Mouse (Mus musculus): ENCODE measurements at regions not wholly inside any gene's neighbourhood (a gene's known extent, or its start where the extent isn't known, plus 50 kb on each side); places are given as distances from the start of the nearest gene placed in this dataset.
"Not testable (repeated sequence)": the region's sequence is repeated elsewhere in the genome, so short reads cannot be mapped to it uniquely, and the experiment has no call there.

GRCm38 (mm10) chr5:91752846-91753245, 210.0 kb downstream of the Rchy1 start:
- DNase-seq (ENCODE audit: low read depth), result not testable (repeated sequence)

GRCm38 (mm10) chr5:91751168-91751567, 211.7 kb downstream of the Rchy1 start:
- no peak for DNase-seq (ENCODE audit: low read depth)

- no peak for DNase-seq (ENCODE audit: low read depth)
Measured at GRCm38 (mm10) chr5:91746077-91746476, 216.8 kb downstream of the Rchy1 start.

GRCm38 (mm10) chr5:91744389-91744788, 218.5 kb downstream of the Rchy1 start:
- DNase-seq (ENCODE audit: low read depth), result no peak

- DNase-seq (ENCODE audit: low read depth), result peak; percentile 38
Measured at GRCm38 (mm10) chr5:91740159-91740537, 222.7 kb downstream of the Rchy1 start.

- peak; percentile 46 for DNase-seq (ENCODE audit: low read depth)
Measured at GRCm38 (mm10) chr5:91739433-91740158, 222.2 kb downstream of the Parm1 start.

- DNase-seq (ENCODE audit: low read depth), result no peak
Measured at GRCm38 (mm10) chr5:91732002-91732401, 214.6 kb downstream of the Parm1 start.

- DNase-seq (ENCODE audit: low read depth), result no peak
Measured at GRCm38 (mm10) chr5:91731155-91731554, 213.7 kb downstream of the Parm1 start.

- DNase-seq (ENCODE audit: low read depth), result peak; percentile 92
Measured at GRCm38 (mm10) chr5:91729868-91730267, 212.5 kb downstream of the Parm1 start.

- no peak for DNase-seq (ENCODE audit: low read depth)
Measured at GRCm38 (mm10) chr5:91729415-91729814, 212.0 kb downstream of the Parm1 start.

- DNase-seq (ENCODE audit: low read depth), result no peak
Measured at GRCm38 (mm10) chr5:91727448-91727847, 210.0 kb downstream of the Parm1 start.

GRCm38 (mm10) chr5:91726118-91726500, 208.7 kb downstream of the Parm1 start:
- DNase-seq (ENCODE audit: low read depth), result no peak

- no peak for DNase-seq (ENCODE audit: low read depth)
Measured at GRCm38 (mm10) chr5:91725380-91726117, 208.1 kb downstream of the Parm1 start.

- DNase-seq (ENCODE audit: low read depth), result no peak
Measured at GRCm38 (mm10) chr5:91724881-91725280, 207.5 kb downstream of the Parm1 start.

GRCm38 (mm10) chr5:91723416-91723815, 206.0 kb downstream of the Parm1 start:
- DNase-seq (ENCODE audit: low read depth), result no peak

GRCm38 (mm10) chr5:91722982-91723381, 205.6 kb downstream of the Parm1 start:
- DNase-seq (ENCODE audit: low read depth), result no peak

GRCm38 (mm10) chr5:91722403-91722802, 205.0 kb downstream of the Parm1 start:
- no peak for DNase-seq (ENCODE audit: low read depth)

- no peak for DNase-seq (ENCODE audit: low read depth)
Measured at GRCm38 (mm10) chr5:91721231-91722096, 204.0 kb downstream of the Parm1 start.

- no peak for DNase-seq (ENCODE audit: low read depth)
Measured at GRCm38 (mm10) chr5:91713020-91713419, 195.6 kb downstream of the Parm1 start.

GRCm38 (mm10) chr5:91709494-91710286, 192.3 kb downstream of the Parm1 start:
- no peak for DNase-seq (ENCODE audit: low read depth)

- DNase-seq (ENCODE audit: low read depth), result no peak
Measured at GRCm38 (mm10) chr5:91708149-91708548, 190.7 kb downstream of the Parm1 start.

All from gonadal fat pad, adult 2 months (tissue).